Mouse (Mus musculus) heart, postnatal 36 days (tissue): Measurements from ENCODE around the gene Gatad2a. TPM values are rescaled to one million over a fixed set of nuclear protein-coding genes. Genes with fewer than 3 reads are reported as not detected.
"Not testable (repeated sequence)": the region's sequence is repeated elsewhere in the genome, so short reads cannot be mapped to it uniquely, and the experiment has no call there.

Experiments
- DNase-seq, 2 experiments: peaks; one replicate each; pipeline ENCODE4 v3.0.0; 2021 to 2022
- intact Hi-C: fragments of 180-260 bp; cut with DNase I; formaldehyde crosslinking; loops from one replicate; pipeline ENCODE4 v1.15.1; 2025
- total RNA-seq, 2 experiments: library from RNA; stranded (reverse); gene quantifications; 2 replicates each; pipeline ENCODE4 v1.2.3; 2021

Gene Gatad2a
- total RNA-seq, 2 experiments from 2014 or later, result 31.6 to 36.5 TPM

GRCm38 (mm10) chr8:69996589-69997285 lies 553 bp upstream of the Gatad2a start:
- intact Hi-C loops, result loop anchor here (10.0 kb wide), 1 partner anchor 372 kb away; the partner anchor contains the start of gene Zfp868
- DNase-seq, result no peak

- DNase-seq, result no peak
- intact Hi-C loops, result loop anchor here (1.0 to 10.0 kb wide), 2 partner anchors 21 to 371 kb away; partner anchors contain the start of gene Zfp868
These were observed 785 bp downstream of the Gatad2a start for GRCm38 (mm10) chr8:69995422-69995775.

DNA sequence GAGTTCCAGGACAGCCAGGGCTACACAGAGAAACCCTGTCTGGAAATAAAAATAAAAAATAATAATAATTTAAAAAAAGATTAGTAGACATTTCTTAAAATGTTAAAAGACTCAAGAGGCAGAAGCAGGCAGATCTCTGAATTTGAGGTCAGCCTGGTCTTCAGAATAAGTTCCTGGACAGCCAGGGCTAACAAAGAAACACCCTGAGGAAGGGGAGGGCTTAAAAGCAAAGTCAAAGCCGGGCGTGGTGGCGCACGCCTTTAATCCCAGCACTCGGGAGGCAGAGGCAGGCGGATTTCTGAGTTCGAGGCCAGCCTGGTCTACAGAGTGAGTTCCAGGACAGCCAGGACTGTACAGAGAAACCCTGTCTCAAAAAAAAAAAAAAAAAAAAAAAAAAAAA lies 7.2 kb downstream of the Gatad2a start:
- intact Hi-C loops, DNase-seq: not testable (repeated sequence)

GRCm38 (mm10) chr8:69987744-69988143 lies 8.4 kb downstream of the Gatad2a start:
- DNase-seq, result no peak
- intact Hi-C loops, result no loop called here

DNA sequence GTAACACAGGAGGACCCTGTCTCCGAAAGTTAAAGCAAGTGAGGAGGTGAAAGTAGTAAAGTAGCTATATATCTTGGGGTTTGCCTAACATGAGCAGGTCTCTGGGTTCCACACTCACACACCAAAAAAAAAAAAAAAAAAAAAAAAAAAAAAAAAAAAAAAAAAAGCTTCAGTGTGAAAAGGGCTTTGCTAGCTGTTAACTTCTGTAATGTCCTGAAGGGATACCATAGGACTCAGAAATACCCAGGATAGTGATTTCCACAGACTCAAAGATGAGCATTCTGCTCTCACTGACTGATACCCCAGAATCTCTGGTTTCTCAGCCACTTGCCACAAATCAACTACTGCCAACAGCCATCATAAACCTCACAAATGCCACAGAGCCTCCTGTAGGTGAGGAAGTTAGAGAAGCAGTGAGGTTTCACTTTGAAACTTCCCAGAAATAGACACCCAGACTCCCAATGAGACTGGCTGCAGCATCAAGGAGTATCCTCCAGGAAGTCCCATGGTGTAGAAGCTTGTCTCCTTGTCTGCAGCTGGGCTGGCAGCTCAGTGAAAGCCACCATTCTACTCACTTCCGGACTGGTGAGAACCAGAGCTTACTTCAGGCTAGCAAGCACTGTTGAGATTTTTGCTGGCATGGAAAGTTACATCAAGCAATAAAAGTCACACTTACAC lies 11.2 kb downstream of the Gatad2a start:
- intact Hi-C loops, result no loop called here
- no peak for DNase-seq

- intact Hi-C loops, result no loop called here
- DNase-seq, result no peak
These were observed 17.7 kb downstream of the Gatad2a start for GRCm38 (mm10) chr8:69978456-69978855.

DNA sequence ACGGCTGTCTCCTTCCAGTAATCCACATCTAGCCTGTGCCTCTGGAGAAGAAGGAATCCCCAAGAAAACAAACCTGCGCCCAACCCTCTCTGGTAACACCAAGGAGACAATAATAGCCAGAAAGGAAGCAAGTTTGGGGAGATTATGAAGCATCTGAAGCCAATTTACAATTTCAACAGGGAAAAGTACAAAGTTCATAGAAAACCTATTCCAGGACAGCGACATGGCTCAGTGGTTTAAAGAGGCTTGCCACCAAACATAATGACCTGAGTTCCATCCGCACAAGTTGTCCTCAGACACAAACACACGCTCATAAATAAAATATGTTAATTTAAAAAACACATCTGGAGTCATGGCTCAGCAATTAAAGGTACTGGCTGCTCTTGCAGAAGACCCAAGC lies 21.4 kb downstream of the Gatad2a start:
- intact Hi-C loops, result loop anchor here (1.0 kb wide), 2 partner anchors 20 to 55 kb away; no protein-coding TSS in a partner anchor
- DNase-seq, result no peak

DNA sequence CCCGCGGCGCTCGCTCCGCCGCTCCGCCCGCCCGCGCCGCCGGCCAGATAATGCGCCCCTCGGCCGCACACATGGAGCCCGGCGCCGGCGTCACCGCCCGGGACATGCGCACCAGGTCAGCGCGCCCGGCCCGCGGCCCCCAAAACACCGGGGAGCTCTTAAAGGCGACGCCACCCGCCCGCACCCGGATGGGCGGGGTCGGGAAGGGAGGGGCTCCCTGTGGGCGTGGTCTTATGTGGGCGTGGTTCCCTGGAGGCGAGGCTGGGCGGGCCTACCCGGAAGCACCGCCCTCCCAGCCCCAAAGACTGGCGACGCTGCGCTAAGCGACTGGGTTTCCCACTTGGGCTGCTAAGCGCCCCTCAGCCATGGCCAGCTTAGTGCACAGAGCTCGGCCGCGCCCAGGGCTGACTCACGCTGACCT lies 22.0 kb downstream of the Gatad2a start:
- peak; percentile 98 to 99 for DNase-seq
- intact Hi-C loops, result loop anchor here (1.0 kb wide), 2 partner anchors 21 to 54 kb away; no protein-coding TSS in a partner anchor

GRCm38 (mm10) chr8:69973442-69974161 lies 22.6 kb downstream of the Gatad2a start:
- DNase-seq, result peak; percentile 59 to 71
- intact Hi-C loops, result loop anchor here (1.0 to 2.0 kb wide), 3 partner anchors 22 to 53 kb away; no protein-coding TSS in a partner anchor

- intact Hi-C loops, result loop anchor here (2.0 kb wide), 1 partner anchor 34 kb away; no protein-coding TSS in a partner anchor
- DNase-seq, result no peak
These were observed 23.1 kb downstream of the Gatad2a start for GRCm38 (mm10) chr8:69973063-69973441.

DNA sequence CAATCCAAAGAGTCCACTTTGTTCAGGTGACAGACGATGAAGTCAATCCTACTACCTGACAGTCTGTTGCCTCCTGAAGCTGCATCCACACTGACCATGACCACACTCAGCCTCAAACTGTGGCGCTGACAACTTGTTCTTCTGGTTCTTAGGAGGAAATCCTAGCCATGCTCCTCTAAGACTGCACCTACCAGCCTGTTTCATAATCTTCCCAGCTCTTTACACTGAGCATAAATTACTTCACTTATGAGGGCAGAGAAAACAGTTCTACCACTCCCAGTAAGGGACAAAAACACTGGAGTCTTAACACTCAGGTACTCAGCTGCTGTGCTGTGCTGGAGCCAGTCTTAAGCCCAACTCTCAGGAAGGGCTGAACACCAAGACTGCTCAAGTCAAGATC lies 25.3 kb downstream of the Gatad2a start:
- intact Hi-C loops, result no loop called here

GRCm38 (mm10) chr8:69967291-69967933 lies 28.8 kb downstream of the Gatad2a start:
- DNase-seq, result no peak
- intact Hi-C loops, result no loop called here

More for the DNA sequence above, 25.3 kb downstream of the Gatad2a start:
- DNase-seq, result no peak

GRCm38 (mm10) chr8:69959241-69959640 lies 36.9 kb downstream of the Gatad2a start:
- DNase-seq, result no peak
- intact Hi-C loops, result no loop called here

GRCm38 (mm10) chr8:69957879-69958278 lies 38.3 kb downstream of the Gatad2a start:
- DNase-seq, result no peak

GRCm38 (mm10) chr8:69957419-69957818 lies 38.8 kb downstream of the Gatad2a start:
- DNase-seq, result no peak
- intact Hi-C loops, result no loop called here

More at GRCm38 (mm10) chr8:69957879-69958278, 38.3 kb downstream of the Gatad2a start:
- intact Hi-C loops, result no loop called here

DNA sequence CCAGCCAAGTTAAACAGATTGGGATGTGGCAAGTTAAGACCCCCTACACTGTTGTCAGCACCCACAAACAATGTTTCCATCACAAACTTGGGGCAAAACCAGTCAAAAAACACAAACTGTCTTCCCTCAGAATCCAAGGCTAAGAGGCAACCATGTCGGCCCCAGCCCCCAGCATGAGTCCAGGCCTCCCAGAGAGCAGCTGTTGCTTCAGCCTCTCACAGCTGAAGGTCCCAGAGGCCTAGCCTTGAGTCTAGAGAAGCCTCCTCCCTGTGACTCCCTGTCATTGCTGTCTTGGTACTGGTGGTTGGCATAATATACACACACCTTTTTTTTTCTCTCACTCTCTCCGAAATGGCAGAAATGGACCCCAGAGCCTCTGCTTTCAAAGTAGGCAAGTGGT lies 39.5 kb downstream of the Gatad2a start:
- DNase-seq, result no peak
- intact Hi-C loops, result no loop called here

DNA sequence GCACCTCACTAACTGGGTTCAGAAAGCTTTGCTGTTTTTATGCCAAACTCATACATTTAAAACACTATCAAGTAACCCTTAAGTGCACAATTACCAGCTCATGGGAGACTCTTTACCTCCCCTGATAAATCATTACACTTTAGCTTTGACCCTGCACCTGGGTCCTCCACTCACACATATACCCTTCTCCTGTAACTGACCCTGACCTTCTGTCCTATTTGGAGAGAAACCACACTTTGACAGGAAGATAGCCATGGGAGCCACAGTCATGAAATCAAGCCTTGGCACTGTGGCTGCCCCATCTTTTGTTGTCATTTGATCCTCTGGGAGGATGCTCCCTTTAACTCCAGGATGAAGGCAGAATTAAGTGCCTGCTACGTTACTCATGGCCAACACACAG lies 41.5 kb downstream of the Gatad2a start:
- no peak for DNase-seq
- intact Hi-C loops, result no loop called here

DNA sequence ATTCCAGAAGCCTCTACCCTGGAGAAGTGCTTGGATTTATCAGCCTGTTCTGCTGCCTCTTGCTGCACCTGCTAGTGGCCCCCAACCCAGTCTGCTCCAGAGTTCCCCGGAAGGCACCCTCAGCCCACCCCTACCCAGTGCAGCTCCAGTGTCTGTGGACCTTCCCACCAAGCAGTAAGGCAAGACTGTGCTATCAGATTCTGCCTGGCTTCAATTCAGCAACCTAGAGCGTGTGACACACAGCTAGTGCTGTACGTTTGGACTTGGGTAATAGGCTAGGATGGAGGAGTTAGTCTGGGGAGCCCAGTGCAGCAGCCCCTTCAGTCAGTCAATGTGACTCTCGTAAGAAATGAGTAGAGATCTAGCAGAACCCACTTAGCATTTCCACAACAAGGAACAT lies 42.0 kb downstream of the Gatad2a start:
- intact Hi-C loops, result no loop called here
- DNase-seq, result no peak

- no peak for DNase-seq
- intact Hi-C loops, result no loop called here
These were observed 45.9 kb downstream of the Gatad2a start for GRCm38 (mm10) chr8:69950300-69950699.

DNA sequence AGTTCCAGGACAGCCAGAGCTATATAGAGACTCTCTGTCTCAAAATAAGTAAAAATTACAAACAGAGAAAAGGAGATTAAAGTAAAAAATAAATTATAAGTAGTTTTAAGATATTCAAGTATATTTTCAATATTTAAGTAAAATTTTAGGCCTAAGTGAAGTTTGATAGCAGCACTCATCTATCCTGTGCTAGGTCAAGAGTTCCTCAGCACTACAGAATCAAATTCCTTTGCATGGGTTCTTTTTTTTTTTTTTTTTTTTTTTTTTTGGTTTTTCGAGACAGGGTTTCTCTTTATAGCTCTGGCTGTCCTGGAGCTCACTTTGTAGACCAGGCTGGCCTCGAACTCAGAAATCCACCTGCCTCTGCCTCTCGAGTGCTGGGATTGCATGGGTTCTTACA lies 53.7 kb downstream of the Gatad2a start:
- DNase-seq, intact Hi-C loops: not testable (repeated sequence)

DNA sequence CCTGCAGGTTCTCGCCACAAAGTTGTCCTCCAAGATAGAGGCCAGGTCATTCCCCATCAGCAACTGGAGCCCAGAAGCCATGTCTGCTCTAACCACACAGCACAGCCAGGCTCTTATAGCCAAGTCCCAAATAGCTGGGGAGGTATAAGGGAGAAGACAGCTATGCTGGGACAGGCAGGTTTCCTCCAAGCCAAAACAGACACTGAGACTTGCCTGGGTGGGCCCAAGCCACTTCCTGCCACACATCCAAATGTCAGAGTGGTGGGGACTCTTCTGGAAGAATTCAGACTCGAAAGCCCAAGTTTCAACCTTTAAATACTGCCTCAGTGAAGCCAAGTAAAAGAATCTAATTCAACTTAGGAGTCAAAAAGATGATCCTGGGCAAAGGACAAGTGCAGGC lies 55.8 kb downstream of the Gatad2a start:
- intact Hi-C loops, result no loop called here
- no peak for DNase-seq
